Mouse (Mus musculus) activated CD4-positive, CD25-positive, alpha-beta regulatory T cell, adult 4 months (primary cell): ENCODE results near the gene Kng1. TPM values are rescaled to one million over a fixed set of nuclear protein-coding genes. Genes with fewer than 3 reads are reported as not detected.
A peak's percentile ranks its signal among the peaks of the same experiment; 100 is the strongest.

Experiments
- ATAC-seq: one replicate; pipeline ENCODE4 v1.8.0; 2017
- polyA plus RNA-seq, 2 experiments: library from polyadenylated mRNA; unstranded; fragments of 100-300 nt; shearing (Covaris generic); gene quantifications; one replicate each; pipeline ENCODE4 v1.2.1; 2017

Kng1 gene
- polyA plus RNA-seq, 2 experiments from 2014 or later, result 0.20 TPM; not detected in 1

DNA sequence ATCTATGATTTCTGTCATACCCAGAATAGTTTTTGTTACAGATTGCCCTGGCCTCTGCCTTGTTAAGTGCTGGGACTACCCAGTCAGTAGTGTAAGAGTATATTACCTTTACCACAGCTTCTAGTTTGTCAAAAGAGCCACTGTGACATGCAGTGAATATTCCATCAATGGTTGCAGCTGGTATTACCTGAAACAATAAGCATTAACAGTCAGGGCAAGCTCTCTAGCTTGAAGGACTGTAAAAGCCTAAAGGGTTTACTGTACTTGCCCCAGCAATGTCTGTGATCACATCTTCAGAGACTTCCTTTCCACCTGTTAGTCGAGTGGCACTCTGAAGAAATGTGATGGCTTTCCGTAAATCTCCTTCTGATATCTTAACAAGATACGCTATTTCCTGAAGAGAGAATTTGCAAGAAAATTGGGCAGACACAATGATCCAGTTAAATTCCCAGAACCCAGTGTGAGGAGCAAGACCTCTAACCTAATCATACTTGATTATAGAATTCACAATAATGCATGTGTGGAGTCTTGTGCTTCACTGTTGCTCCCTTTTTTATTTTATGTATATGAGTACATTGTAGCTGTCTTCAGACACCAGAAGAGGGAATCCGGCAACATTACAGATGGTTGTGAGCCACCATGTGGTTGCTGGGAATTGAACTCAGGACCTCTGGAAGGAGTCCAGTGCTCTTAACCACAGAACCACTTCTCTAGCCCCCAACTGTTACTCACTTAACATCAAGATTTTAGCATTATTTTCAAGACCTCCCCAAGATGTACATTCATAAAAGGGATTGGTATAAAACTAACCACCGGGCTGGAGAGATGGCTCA, 56.9 kb downstream of the Kng1 start:
- ATAC-seq, result no peak

DNA sequence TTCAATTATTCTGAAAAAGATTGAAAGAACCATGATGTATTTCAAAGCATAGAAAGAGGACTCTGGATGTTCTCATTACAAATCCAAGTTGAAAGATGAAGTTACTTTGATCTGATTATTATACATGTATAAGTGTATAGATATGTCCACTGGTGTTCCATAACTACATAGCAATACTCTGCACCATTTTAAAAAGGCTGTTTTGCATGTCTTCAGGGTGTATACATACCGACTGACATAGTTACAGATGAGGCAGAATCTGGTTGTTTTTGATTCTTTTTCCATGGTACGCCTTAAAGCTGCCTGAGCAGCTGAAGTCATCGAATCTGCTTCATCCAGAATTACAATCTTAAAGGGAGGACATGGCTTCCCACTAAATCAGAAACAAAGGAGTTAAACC, 57.8 kb downstream of the Kng1 start:
- ATAC-seq, result no peak

DNA sequence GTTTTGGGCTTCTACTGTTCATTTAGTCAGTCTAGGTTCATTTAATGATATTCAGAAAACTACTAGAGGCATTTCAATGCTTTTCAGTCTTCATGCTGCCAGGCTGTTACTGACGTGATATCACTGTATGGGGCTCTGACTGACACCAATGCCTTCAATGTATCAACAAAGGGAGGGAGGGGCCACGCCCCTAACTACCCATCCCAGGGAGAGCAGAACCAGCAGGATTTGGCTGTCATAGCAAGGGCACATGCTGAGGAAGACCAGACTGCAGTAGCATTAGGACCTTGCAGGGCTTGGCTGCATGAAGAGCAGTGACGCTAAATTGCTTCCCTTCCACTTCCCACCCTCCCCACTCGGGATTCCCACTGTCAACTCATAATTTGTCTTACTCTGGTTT, 59.5 kb downstream of the Kng1 start:
- no peak for ATAC-seq

DNA sequence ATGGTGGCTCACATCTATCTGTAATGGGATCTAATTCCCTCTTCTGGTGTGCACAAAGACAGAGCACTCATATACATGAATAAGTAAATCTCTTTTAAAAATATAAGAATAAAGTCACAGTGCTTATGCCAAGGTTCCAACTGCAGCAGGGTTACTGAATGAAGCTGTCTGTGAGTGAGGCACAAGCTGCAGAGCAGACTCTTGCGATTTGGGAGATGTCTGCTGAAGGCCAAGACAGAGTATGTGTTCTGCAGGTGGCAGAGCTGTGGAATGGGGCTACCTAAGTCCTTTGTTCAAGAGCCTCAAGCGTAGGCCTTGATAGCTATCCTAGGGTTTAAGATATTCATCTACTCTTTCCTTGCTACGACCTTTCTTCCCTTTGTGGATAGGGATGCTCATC, 64.8 kb downstream of the Kng1 start:
- ATAC-seq, result no peak

DNA sequence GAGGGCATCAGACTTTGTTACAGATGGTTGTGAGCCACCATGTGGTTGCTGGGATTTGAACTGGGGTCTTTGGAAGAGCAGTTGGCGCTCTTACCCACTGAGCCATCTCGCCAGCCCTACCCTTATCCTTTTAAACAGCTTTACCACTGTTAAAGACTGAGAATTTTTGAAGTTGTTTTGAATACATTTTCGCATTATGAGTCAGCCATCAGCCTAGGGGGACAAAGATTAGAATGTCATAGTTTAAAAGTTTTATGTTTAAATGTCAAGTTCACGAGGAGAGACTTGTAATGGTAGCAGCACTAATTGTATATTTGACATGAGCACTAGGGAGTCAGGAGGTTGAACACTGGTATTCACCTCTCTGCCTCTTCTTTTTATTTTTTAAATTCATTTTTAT, 65.4 kb downstream of the Kng1 start:
- no peak for ATAC-seq

DNA sequence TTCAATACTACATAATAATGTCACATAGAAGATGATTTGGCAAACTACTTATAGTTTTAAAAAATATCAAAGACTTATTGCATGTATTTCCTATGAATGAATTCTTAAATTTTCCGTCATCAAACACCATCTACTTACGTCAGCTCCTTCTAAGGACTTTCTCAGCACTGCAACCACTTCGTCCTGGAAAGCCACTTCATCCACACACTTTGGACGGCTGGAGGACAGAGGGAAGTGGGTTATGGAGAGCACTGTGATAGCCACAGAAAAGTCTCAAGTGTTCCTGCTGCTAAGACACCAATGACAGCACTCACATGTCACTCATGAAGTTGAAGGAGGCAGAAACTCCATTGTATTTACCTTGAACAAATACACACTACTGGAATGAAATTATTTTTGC, 66.7 kb downstream of the Kng1 start:
- no peak for ATAC-seq

DNA sequence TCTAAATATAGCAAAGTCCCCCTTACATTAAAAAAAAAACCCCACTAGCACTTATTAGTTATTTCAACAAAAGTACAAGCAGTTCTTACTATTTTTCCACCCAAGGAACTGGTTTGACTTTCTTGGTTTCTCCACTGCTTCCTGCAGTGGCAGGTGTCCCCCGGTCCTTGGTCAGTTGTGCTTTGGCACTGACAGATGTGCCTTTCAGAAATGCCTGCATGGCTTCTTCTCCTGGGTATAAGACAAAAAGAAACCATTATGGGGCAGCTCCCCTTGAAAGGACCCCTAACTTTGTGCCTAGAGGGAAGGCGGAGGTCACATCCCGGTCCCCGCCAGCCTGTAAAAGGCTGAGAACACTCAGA, 69.6 kb downstream of the Kng1 start:
- ATAC-seq, result no peak

DNA sequence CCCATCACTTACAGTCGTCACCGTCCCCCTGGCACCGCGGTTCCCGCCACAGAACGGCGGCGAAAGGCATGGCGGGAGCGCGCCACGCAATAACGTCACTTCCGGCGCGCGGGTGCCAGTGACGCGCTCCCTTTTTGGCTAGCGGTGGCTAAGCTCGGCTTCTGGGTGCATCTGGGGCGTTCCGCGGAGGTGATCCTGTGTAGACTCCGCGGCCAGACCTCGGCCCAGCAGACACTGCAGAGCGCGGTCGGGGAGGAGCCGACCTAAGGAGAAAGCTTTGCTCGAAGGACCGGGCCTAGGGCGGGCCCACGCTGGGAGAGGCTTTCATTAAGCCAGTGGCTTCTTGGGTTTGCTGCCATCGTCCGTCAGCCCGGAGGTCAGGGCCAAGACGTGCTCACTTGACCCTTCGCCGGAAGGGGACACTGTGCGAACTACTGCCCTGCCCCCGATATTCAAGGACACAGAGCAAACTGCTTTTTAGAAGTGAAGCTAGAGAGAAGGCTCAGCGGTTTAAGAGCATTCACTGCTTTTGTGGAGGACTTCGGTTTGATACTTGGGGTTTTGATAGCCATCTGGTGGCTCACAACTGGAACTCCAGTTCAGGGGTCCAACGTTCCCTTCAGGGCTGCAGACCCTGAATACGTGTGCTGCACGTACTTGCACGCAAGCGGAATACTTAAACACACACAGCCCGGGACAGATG, 70.2 kb downstream of the Kng1 start, which contains the start of gene Rfc4:
Gene Rfc4, minus strand, starts transcription at position 65 of the 703 bp plus-strand sequence.
- peak; percentile 89 for ATAC-seq

DNA sequence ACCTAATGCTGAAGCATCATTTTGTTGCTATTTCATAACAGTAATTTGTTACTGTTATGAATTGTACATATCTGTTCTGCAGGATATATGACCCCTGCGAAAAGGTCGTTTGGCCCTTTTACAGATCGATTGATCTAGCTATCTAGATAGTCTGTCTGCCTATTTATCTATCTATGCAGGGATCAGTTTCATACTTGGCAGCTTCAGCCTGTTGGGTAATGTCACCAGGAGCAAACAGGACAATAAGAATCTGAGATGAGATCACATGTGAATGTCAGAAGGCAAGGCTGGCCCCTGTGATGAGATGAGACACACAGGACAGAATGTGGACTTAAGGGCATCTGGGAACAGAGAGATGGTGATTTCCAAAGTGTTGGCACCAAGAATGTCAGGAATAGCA, 72.6 kb downstream of the Kng1 start:
- no peak for ATAC-seq

Other genes with a start within 250 kb of the Kng1 start
- gene Crygs, start 246.3 kb upstream of the Kng1 start, polyA plus RNA-seq, result not detected
- gene Tbccd1, start 200.2 kb upstream of the Kng1 start, polyA plus RNA-seq, result 10 to 100 TPM; 16.5 to 18.6 TPM
- gene Dnajb11, start 200.0 kb upstream of the Kng1 start, polyA plus RNA-seq, result 10 to 100 TPM; 52.9 to 66.2 TPM
- not detected for gene Ahsg, start 166.6 kb upstream of the Kng1 start, polyA plus RNA-seq
- gene Fetub, start 139.5 kb upstream of the Kng1 start, polyA plus RNA-seq, result not detected
- gene Hrg, start 106.8 kb upstream of the Kng1 start, polyA plus RNA-seq, result not detected
- gene Kng2, start 28.4 kb upstream of the Kng1 start, polyA plus RNA-seq, result not detected
- gene Eif4a2, start 49.6 kb downstream of the Kng1 start, polyA plus RNA-seq, result 100 to 1,000 TPM; 399 to 481 TPM
- 10 to 100 TPM; 51.8 to 68.2 TPM for gene Rfc4, start 69.9 kb downstream of the Kng1 start, polyA plus RNA-seq
- not detected for gene Adipoq, start 88.7 kb downstream of the Kng1 start, polyA plus RNA-seq
- gene St6gal1, start 166.9 kb downstream of the Kng1 start, polyA plus RNA-seq, result 10 to 100 TPM; 68.6 to 88.1 TPM